Mouse (Mus musculus) heart, postnatal 0 days (tissue): ENCODE measurements around the gene Map3k20.

Source experiments
- CTCF ChIP-seq: IDR thresholded peaks from 2 replicates; pipeline ENCODE4 v1.5.1; 2016; ENCODE audit warnings: antibody characterized with exemption, control low read depth, low read depth
- EP300 ChIP-seq: IDR thresholded peaks from 2 replicates; pipeline ENCODE4 v1.6.1; 2016; ENCODE audit warnings: antibody characterized with exemption, low read depth

GRCm38 (mm10) chr2:72442825-72443224, 157.4 kb downstream of the Map3k20 start:
- TF ChIP-seq CTCF (no peak), EP300 (no peak)
